Mouse (Mus musculus): ENCODE measurements at regions not wholly inside any gene's neighbourhood (a gene's known extent, or its start where the extent isn't known, plus 50 kb on each side); places are given as distances from the start of the nearest gene placed in this dataset.

GRCm38 (mm10) chr2:170252255-170253034 is 104.5 kb upstream of the Zfp217 start:
- TF ChIP-seq CTCF (IDR thresholded peaks at IDR 0.05; ENCODE audit: low read depth, low read length) = no peak
- TF ChIP-seq POLR2A (IDR thresholded peaks at IDR 0.05; ENCODE audit: borderline replicate concordance, low read depth, low read length) = no peak

All from bone marrow macrophage, adult 2 months (primary cell).